Mouse (Mus musculus): ENCODE measurements around the gene Palm2. TPM values are rescaled to one million over a fixed set of nuclear protein-coding genes. Genes with fewer than 3 reads are reported as not detected.

Palm2 gene
- polyA plus RNA-seq, 1 experiment from 2014 or later: 19.5 TPM

GRCm38 (mm10) chr4:57575686-57576085 lies 141.6 kb downstream of the Palm2 start:
- Histone ChIP-seq H3K27ac (no peak overlapping the region), H3K36me3 (replicated peaks) (no peaks in the 10 kb centered on the region), H3K4me3 (no peak overlapping the region), H3K9ac (no peak overlapping the region), H3K4me2 (no peak overlapping the region), H3K9me3 (no peaks in the 10 kb centered on the region), H3K4me1 (no peaks in the 10 kb centered on the region), H3K27me3 (replicated peaks) (no peaks in the 10 kb centered on the region)
- WGBS: 84% methylated on average over 5 of the region's 5 CpGs
- ATAC-seq (replicated peaks): no peak

- Histone ChIP-seq H3K4me3 (no peak overlapping the region), H3K9me3 (no peaks in the 10 kb centered on the region), H3K27ac (no peak overlapping the region), H3K9ac (no peak overlapping the region), H3K27me3 (replicated peaks) (no peaks in the 10 kb centered on the region), H3K4me2 (no peak overlapping the region), H3K36me3 (replicated peaks) (no peaks in the 10 kb centered on the region), H3K4me1 (no peaks in the 10 kb centered on the region)
- ATAC-seq (replicated peaks): 0 out of 2 replicates have a peak, but pooled peaks have one; percentile 28
- WGBS: 76% methylated on average over 11 of the region's 11 CpGs
Measured at GRCm38 (mm10) chr4:57576095-57576494, 142.0 kb downstream of the Palm2 start.

GRCm38 (mm10) chr4:57579683-57580082 lies 145.6 kb downstream of the Palm2 start:
- no peak for ATAC-seq (replicated peaks)

GRCm38 (mm10) chr4:57585281-57585800 lies 151.3 kb downstream of the Palm2 start:
- Histone ChIP-seq H3K4me1 (no peaks in the 10 kb centered on the region), H3K27ac (no peak overlapping the region), H3K9ac (no peak overlapping the region), H3K4me3 (no peak overlapping the region), H3K9me3 (no peaks in the 10 kb centered on the region), H3K4me2 (no peak overlapping the region), H3K36me3 (replicated peaks) (no peaks in the 10 kb centered on the region), H3K27me3 (replicated peaks) (no peaks in the 10 kb centered on the region)
- ATAC-seq (replicated peaks): no peak
- 89% methylated on average over 6 of the region's 6 CpGs for WGBS

More at GRCm38 (mm10) chr4:57579683-57580082, 145.6 kb downstream of the Palm2 start:
- H3K4me1 ChIP-seq: no peaks in the 10 kb centered on the region
- no peaks in the 10 kb centered on the region for H3K9me3 ChIP-seq
- H3K27me3 ChIP-seq (replicated peaks): no peaks in the 10 kb centered on the region
- WGBS: 85% methylated on average over 10 of the region's 10 CpGs
- no peak overlapping the region for H3K4me3 ChIP-seq
- no peak overlapping the region for H3K27ac ChIP-seq
- no peaks in the 10 kb centered on the region for H3K36me3 ChIP-seq (replicated peaks)
- no peak overlapping the region for H3K9ac ChIP-seq
- H3K4me2 ChIP-seq: no peak overlapping the region

- Histone ChIP-seq H3K4me1 (no peaks in the 10 kb centered on the region), H3K27ac (no peak overlapping the region), H3K27me3 (replicated peaks) (no peaks in the 10 kb centered on the region), H3K9me3 (no peaks in the 10 kb centered on the region), H3K36me3 (replicated peaks) (no peaks in the 10 kb centered on the region), H3K9ac (no peak overlapping the region), H3K4me3 (no peak overlapping the region), H3K4me2 (no peak overlapping the region)
- 84% methylated on average over 7 of the region's 7 CpGs for WGBS
- ATAC-seq (replicated peaks): no peak
Measured at GRCm38 (mm10) chr4:57586933-57587658, 153.0 kb downstream of the Palm2 start.

- H3K9me3 ChIP-seq: no peaks in the 10 kb centered on the region
- H3K9ac ChIP-seq: no peak overlapping the region
- no peak overlapping the region for H3K27ac ChIP-seq
- H3K4me1 ChIP-seq: no peaks in the 10 kb centered on the region
- H3K36me3 ChIP-seq (replicated peaks): no peaks in the 10 kb centered on the region
- no peaks in the 10 kb centered on the region for H3K27me3 ChIP-seq (replicated peaks)
- no peak for ATAC-seq (replicated peaks)
- no peak overlapping the region for H3K4me2 ChIP-seq
- H3K4me3 ChIP-seq: no peak overlapping the region
- WGBS: 98% methylated on average over 1 of the region's 1 CpGs
Measured at GRCm38 (mm10) chr4:57588356-57588755, 154.3 kb downstream of the Palm2 start.

GRCm38 (mm10) chr4:57592751-57593150 lies 158.7 kb downstream of the Palm2 start:
- H3K4me1 ChIP-seq: no peaks in the 10 kb centered on the region
- no peak overlapping the region for H3K9ac ChIP-seq
- no peak overlapping the region for H3K4me2 ChIP-seq
- 79% methylated on average over 4 of the region's 4 CpGs for WGBS
- H3K27ac ChIP-seq: no peak overlapping the region
- H3K27me3 ChIP-seq (replicated peaks): no peaks in the 10 kb centered on the region
- no peaks in the 10 kb centered on the region for H3K9me3 ChIP-seq
- no peak for ATAC-seq (replicated peaks)
- no peaks in the 10 kb centered on the region for H3K36me3 ChIP-seq (replicated peaks)
- no peak overlapping the region for H3K4me3 ChIP-seq

GRCm38 (mm10) chr4:57599946-57600345 lies 165.9 kb downstream of the Palm2 start:
- H3K9ac ChIP-seq: no peak overlapping the region
- WGBS: 92% methylated on average over 6 of the region's 6 CpGs
- no peak for ATAC-seq (replicated peaks)
- H3K4me2 ChIP-seq: no peak overlapping the region
- no peaks in the 10 kb centered on the region for H3K9me3 ChIP-seq
- no peaks in the 10 kb centered on the region for H3K27me3 ChIP-seq (replicated peaks)
- no peaks in the 10 kb centered on the region for H3K36me3 ChIP-seq (replicated peaks)
- H3K4me1 ChIP-seq: no peaks in the 10 kb centered on the region
- no peak overlapping the region for H3K4me3 ChIP-seq
- H3K27ac ChIP-seq: no peak overlapping the region

- no peak overlapping the region for H3K4me3 ChIP-seq
- H3K27me3 ChIP-seq (replicated peaks): no peaks in the 10 kb centered on the region
- H3K4me2 ChIP-seq: no peak overlapping the region
- no peaks in the 10 kb centered on the region for H3K9me3 ChIP-seq
- no peak overlapping the region for H3K27ac ChIP-seq
- no peaks in the 10 kb centered on the region for H3K4me1 ChIP-seq
- no peak overlapping the region for H3K9ac ChIP-seq
- ATAC-seq (replicated peaks): no peak
- WGBS: 92% methylated on average over 11 of the region's 11 CpGs
- no peaks in the 10 kb centered on the region for H3K36me3 ChIP-seq (replicated peaks)
Measured at GRCm38 (mm10) chr4:57600685-57601457, 166.8 kb downstream of the Palm2 start.

GRCm38 (mm10) chr4:57601458-57601835 lies 167.4 kb downstream of the Palm2 start:
- Histone ChIP-seq H3K4me3 (no peak overlapping the region), H3K4me2 (no peak overlapping the region), H3K36me3 (replicated peaks) (no peaks in the 10 kb centered on the region), H3K27ac (no peak overlapping the region), H3K9ac (no peak overlapping the region), H3K27me3 (replicated peaks) (no peaks in the 10 kb centered on the region), H3K4me1 (no peaks in the 10 kb centered on the region), H3K9me3 (no peaks in the 10 kb centered on the region)
- no peak for ATAC-seq (replicated peaks)
- 81% methylated on average over 9 of the region's 9 CpGs for WGBS

GRCm38 (mm10) chr4:57601903-57602617 lies 168.0 kb downstream of the Palm2 start:
- no peak overlapping the region for H3K4me3 ChIP-seq
- H3K36me3 ChIP-seq (replicated peaks): no peaks in the 10 kb centered on the region
- H3K27me3 ChIP-seq (replicated peaks): no peaks in the 10 kb centered on the region
- no peak overlapping the region for H3K27ac ChIP-seq
- H3K4me2 ChIP-seq: no peak overlapping the region
- 88% methylated on average over 10 of the region's 10 CpGs for WGBS
- H3K9ac ChIP-seq: no peak overlapping the region
- H3K4me1 ChIP-seq: no peaks in the 10 kb centered on the region
- H3K9me3 ChIP-seq: no peaks in the 10 kb centered on the region
- ATAC-seq (replicated peaks): no peak

GRCm38 (mm10) chr4:57606258-57606657 lies 172.2 kb downstream of the Palm2 start:
- Histone ChIP-seq H3K27me3 (replicated peaks) (no peaks in the 10 kb centered on the region), H3K4me2 (no peak overlapping the region), H3K4me3 (no peak overlapping the region), H3K9me3 (no peaks in the 10 kb centered on the region), H3K4me1 (no peaks in the 10 kb centered on the region), H3K36me3 (replicated peaks) (no peaks in the 10 kb centered on the region), H3K9ac (no peak overlapping the region), H3K27ac (no peak overlapping the region)
- WGBS: 87% methylated on average over 3 of the region's 3 CpGs
- no peak for ATAC-seq (replicated peaks)

All from midbrain, embryonic 15.5 days (tissue).